Mouse (Mus musculus): ENCODE measurements around the gene Zfp428. TPM values are rescaled to one million over a fixed set of nuclear protein-coding genes. Genes with fewer than 3 reads are reported as not detected.

The Zfp428 gene
- total and polyA plus RNA-seq, 3 experiments, result 12.4 to 16.4 TPM; not detected in 1

GRCm38 (mm10) chr7:24504868-24505267 lies 1.9 kb upstream of the Zfp428 start:
- H3K36me3 ChIP-seq (ENCODE audit: control insufficient read depth in 1 of 2, insufficient read depth in 2 of 2, low read length in 2 of 2), result peaks cover 0 to 4% of the 10 kb centered on the region in 2 experiments; a peak in 1 of 4 replicates
- H3K4me3 ChIP-seq (ENCODE audit: control insufficient read depth in 1 of 2, insufficient read depth in 1 of 2, low read depth in 2 of 2, low read length in 2 of 2), result no peak overlapping the region
- peaks cover 11% of the 10 kb centered on the region for H3K79me2 ChIP-seq (ENCODE audit: control insufficient read depth, insufficient read depth, low read length, poor library complexity)
- no peak for DNase-seq (ENCODE audit: low read depth, low spot score)
- H3K27ac ChIP-seq (ENCODE audit: control insufficient read depth, low read depth, low read length), result no peak overlapping the region
- H3K9me3 ChIP-seq (replicated peaks; ENCODE audit: insufficient read depth, low read length), result no peaks in the 10 kb centered on the region
- H3K4me1 ChIP-seq (ENCODE audit: control insufficient read depth in 1 of 2, insufficient read depth in 2 of 2, low read length in 2 of 2), result peaks cover 0 to 2% of the 10 kb centered on the region in 2 experiments; a peak in 1 of 4 replicates
- no peak overlapping the region for H3K9ac ChIP-seq (ENCODE audit: control insufficient read depth, low read depth, low read length, poor library complexity, severe bottlenecking)
- TF ChIP-seq HCFC1 (IDR thresholded peaks at IDR 0.05; ENCODE audit: low read depth, low read length), result no peak
- no peak for TF ChIP-seq CHD1 (IDR thresholded peaks at IDR 0.05; ENCODE audit: low read depth, low read length)
- no peak for TF ChIP-seq MYB (IDR thresholded peaks at IDR 0.05; ENCODE audit: low read depth, low read length)
- no peak for TF ChIP-seq ZMIZ1 (IDR thresholded peaks at IDR 0.05; ENCODE audit: low read depth, low read length)
- TF ChIP-seq CTCF (IDR thresholded peaks at IDR 0.05 in 2 of 3, conservative IDR thresholded peaks at IDR 0.05 in 1 of 3; ENCODE audit: control insufficient read depth in 1 of 3, insufficient read depth in 1 of 3, low read depth in 2 of 3, low read length in 3 of 3, poor library complexity in 1 of 3, severe bottlenecking in 1 of 3), result no peak
- no peak for TF ChIP-seq CHD2 (IDR thresholded peaks at IDR 0.05; ENCODE audit: low read length)
- TF ChIP-seq MAX (IDR thresholded peaks at IDR 0.05; ENCODE audit: low read length), result no peak
- no peak for TF ChIP-seq NELFE (IDR thresholded peaks at IDR 0.05; ENCODE audit: low read depth, low read length)
- TF ChIP-seq SIN3A (IDR thresholded peaks at IDR 0.05; ENCODE audit: low read length), result no peak
- TF ChIP-seq POLR2A (IDR thresholded peaks at IDR 0.05; ENCODE audit: control insufficient read depth in 1 of 2, insufficient read depth in 1 of 2, low read depth in 1 of 2, low read length in 2 of 2, poor library complexity in 1 of 2), result no peak
- no peak for TF ChIP-seq RCOR1 (IDR thresholded peaks at IDR 0.05; ENCODE audit: low read depth, low read length)
- no peak for TF ChIP-seq ETS1 (IDR thresholded peaks at IDR 0.05; ENCODE audit: low read depth, low read length)
- TF ChIP-seq UBTF (IDR thresholded peaks at IDR 0.05; ENCODE audit: borderline replicate concordance, insufficient read depth, low read depth, low read length), result no peak
- TF ChIP-seq GABPA (IDR thresholded peaks at IDR 0.05; ENCODE audit: low read depth, low read length), result no peak
- TF ChIP-seq POLR2AphosphoS5 (IDR thresholded peaks at IDR 0.05; ENCODE audit: borderline replicate concordance, low read depth, low read length), result no peak
- no peak for TF ChIP-seq EP300 (IDR thresholded peaks at IDR 0.05; ENCODE audit: low read depth in 1 of 2, low read length in 2 of 2)
- no peak for TF ChIP-seq MAFK (IDR thresholded peaks at IDR 0.05; ENCODE audit: borderline replicate concordance, low read depth, low read length)
- TF ChIP-seq BHLHE40 (IDR thresholded peaks at IDR 0.05; ENCODE audit: borderline replicate concordance, low read depth, low read length), result no peak
- H3K27me3 ChIP-seq (ENCODE audit: control insufficient read depth in 1 of 2, insufficient read depth in 2 of 2, low read length in 2 of 2), result no peaks in the 10 kb centered on the region

GRCm38 (mm10) chr7:24505447-24506064 lies 1.2 kb upstream of the Zfp428 start:
- Histone ChIP-seq H3K27me3 (ENCODE audit: control insufficient read depth in 1 of 2, insufficient read depth in 2 of 2, low read length in 2 of 2) (no peaks in the 10 kb centered on the region), H3K36me3 (ENCODE audit: control insufficient read depth in 1 of 2, insufficient read depth in 2 of 2, low read length in 2 of 2) (peaks cover 0 to 4% of the 10 kb centered on the region in 2 experiments; a peak in 1 of 4 replicates), H3K9ac (ENCODE audit: control insufficient read depth, low read depth, low read length, poor library complexity, severe bottlenecking) (no peak overlapping the region), H3K27ac (ENCODE audit: control insufficient read depth, low read depth, low read length) (no peak overlapping the region), H3K4me3 (ENCODE audit: control insufficient read depth in 1 of 2, insufficient read depth in 1 of 2, low read depth in 2 of 2, low read length in 2 of 2) (no peak overlapping the region), H3K9me3 (replicated peaks; ENCODE audit: insufficient read depth, low read length) (no peaks in the 10 kb centered on the region), H3K4me1 (ENCODE audit: control insufficient read depth in 1 of 2, insufficient read depth in 2 of 2, low read length in 2 of 2) (peaks cover 0 to 2% of the 10 kb centered on the region in 2 experiments; a peak in 1 of 4 replicates), H3K79me2 (ENCODE audit: control insufficient read depth, insufficient read depth, low read length, poor library complexity) (peaks cover 11% of the 10 kb centered on the region)
- DNase-seq (ENCODE audit: low read depth, low spot score), result no peak
- TF ChIP-seq CTCF (IDR thresholded peaks at IDR 0.05 in 2 of 3, conservative IDR thresholded peaks at IDR 0.05 in 1 of 3; ENCODE audit: control insufficient read depth in 1 of 3, insufficient read depth in 1 of 3, low read depth in 2 of 3, low read length in 3 of 3, poor library complexity in 1 of 3, severe bottlenecking in 1 of 3), result no peak
- no peak for TF ChIP-seq POLR2A (IDR thresholded peaks at IDR 0.05; ENCODE audit: control insufficient read depth in 1 of 2, insufficient read depth in 1 of 2, low read depth in 1 of 2, low read length in 2 of 2, poor library complexity in 1 of 2)
- no peak for TF ChIP-seq MXI1 (IDR thresholded peaks at IDR 0.05; ENCODE audit: low read depth, low read length)
- TF ChIP-seq TBP (IDR thresholded peaks at IDR 0.05; ENCODE audit: low read depth, low read length), result no peak
- TF ChIP-seq MEF2A (IDR thresholded peaks at IDR 0.05; ENCODE audit: extremely low read depth, insufficient replicate concordance, low read depth, low read length, poor library complexity, severe bottlenecking), result no peak
- no peak for TF ChIP-seq POLR2AphosphoS2 (IDR thresholded peaks at IDR 0.05; ENCODE audit: low read length)
- TF ChIP-seq CHD1 (IDR thresholded peaks at IDR 0.05; ENCODE audit: low read depth, low read length), result no peak
- TF ChIP-seq ZC3H11A (IDR thresholded peaks at IDR 0.05; ENCODE audit: low read depth, low read length), result no peak
- no peak for TF ChIP-seq POLR2AphosphoS5 (IDR thresholded peaks at IDR 0.05; ENCODE audit: borderline replicate concordance, low read depth, low read length)
